Mouse (Mus musculus): ENCODE measurements around the gene Scube1.

- TF ChIP-seq CTCF (IDR thresholded peaks at IDR 0.05; ENCODE audit: low read depth, low read length): no peak
- no peak for TF ChIP-seq POLR2A (IDR thresholded peaks at IDR 0.05; ENCODE audit: extremely low read depth, insufficient read depth, low read length)
Observed at GRCm38 (mm10) chr15:83689946-83690345, 34.9 kb downstream of the Scube1 start.
